Mouse (Mus musculus): ENCODE measurements around the gene Smim14.

Gene Smim14

DNA sequence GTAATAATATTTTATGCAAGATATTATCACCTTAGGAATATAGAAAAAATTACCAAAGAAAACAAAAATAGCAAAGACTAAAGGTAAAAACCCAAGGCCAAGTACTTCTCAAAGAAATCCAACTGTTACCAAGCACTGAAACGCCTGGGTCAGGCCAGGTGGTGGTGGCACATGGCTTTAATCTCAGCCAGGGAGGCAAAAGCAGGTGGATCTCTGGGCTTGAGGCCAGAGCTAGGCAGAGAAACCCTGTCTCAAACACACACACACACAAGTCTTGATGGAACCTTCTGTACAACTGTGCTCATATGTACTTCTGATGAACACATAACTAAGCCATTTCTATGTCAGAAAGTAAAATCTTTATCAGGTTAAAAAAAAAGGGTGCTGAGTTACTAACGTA is 89.2 kb downstream of the Smim14 start:
- peaks cover 5% of the 10 kb centered on the region for H3K27me3 ChIP-seq (ENCODE audit: insufficient read depth, low read length)
- peaks cover 5% of the 10 kb centered on the region for H3K4me1 ChIP-seq (replicated peaks; ENCODE audit: low read depth, low read length)
- H3K36me3 ChIP-seq (ENCODE audit: insufficient read depth, low read length): peaks cover 20% of the 10 kb centered on the region
- no peaks in the 10 kb centered on the region for H3K9me3 ChIP-seq (ENCODE audit: low read length)
- no peak overlapping the region for H3K4me3 ChIP-seq (replicated peaks; ENCODE audit: low read length)
- TF ChIP-seq POU5F1 (IDR thresholded peaks at IDR 0.05; ENCODE audit: borderline replicate concordance, low read length) (no peak), NANOG (IDR thresholded peaks at IDR 0.05; ENCODE audit: borderline replicate concordance, low read length) (no peak), CTCF (conservative IDR thresholded peaks at IDR 0.05; ENCODE audit: low read length) (no peak)

DNA sequence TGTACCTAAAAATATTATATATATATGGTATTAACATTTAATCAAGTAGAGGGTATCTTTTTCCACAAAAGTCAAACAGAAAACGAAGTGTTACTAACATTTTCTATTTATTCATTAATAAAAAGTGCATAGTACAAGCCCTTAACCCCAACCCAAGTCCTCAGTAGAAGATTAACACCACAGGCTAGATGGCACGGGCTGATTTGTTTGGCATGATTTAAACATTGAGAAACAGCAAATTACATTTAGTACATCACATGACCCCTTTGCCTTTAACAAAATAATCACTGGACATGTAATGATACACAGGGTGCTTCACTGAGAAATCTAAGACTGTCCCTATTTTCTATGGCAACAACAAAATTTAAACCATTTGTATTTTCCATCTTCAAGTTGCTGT is 90.2 kb downstream of the Smim14 start:
- peaks cover 10% of the 10 kb centered on the region for H3K27me3 ChIP-seq (ENCODE audit: insufficient read depth, low read length)
- H3K9me3 ChIP-seq (ENCODE audit: low read length): no peaks in the 10 kb centered on the region
- TF ChIP-seq POU5F1 (IDR thresholded peaks at IDR 0.05; ENCODE audit: borderline replicate concordance, low read length) (no peak), NANOG (IDR thresholded peaks at IDR 0.05; ENCODE audit: borderline replicate concordance, low read length) (no peak), CTCF (conservative IDR thresholded peaks at IDR 0.05; ENCODE audit: low read length) (no peak)
- no peak overlapping the region for H3K4me3 ChIP-seq (replicated peaks; ENCODE audit: low read length)
- H3K36me3 ChIP-seq (ENCODE audit: insufficient read depth, low read length): peaks cover 17% of the 10 kb centered on the region
- H3K4me1 ChIP-seq (replicated peaks; ENCODE audit: low read depth, low read length): peaks cover 6% of the 10 kb centered on the region

DNA sequence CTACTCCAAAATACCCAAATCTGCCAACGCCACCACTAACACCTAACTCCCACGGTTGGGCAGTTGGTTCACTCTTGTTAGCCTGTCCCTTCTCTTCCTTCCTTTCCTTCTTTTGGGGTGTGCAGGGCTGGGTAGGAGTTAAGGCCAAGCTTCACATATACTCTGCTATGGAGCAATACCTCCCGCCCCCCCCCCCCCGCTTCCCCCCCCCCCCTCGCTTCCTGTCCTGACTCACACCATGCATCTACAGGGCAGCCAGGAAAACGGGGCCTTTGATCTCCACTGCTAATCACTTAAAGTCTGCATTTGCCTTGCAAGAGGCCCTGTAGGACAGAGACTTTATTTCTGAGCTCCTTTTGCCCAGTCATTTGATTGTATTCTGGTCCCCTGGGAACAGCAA is 92.0 kb downstream of the Smim14 start:
- Histone ChIP-seq H3K4me1 (replicated peaks; ENCODE audit: low read depth, low read length) (peaks cover 16% of the 10 kb centered on the region), H3K9me3 (ENCODE audit: low read length) (no peaks in the 10 kb centered on the region), H3K27me3 (ENCODE audit: insufficient read depth, low read length) (peaks cover 22% of the 10 kb centered on the region), H3K36me3 (ENCODE audit: insufficient read depth, low read length) (peaks cover 10% of the 10 kb centered on the region), H3K4me3 (replicated peaks; ENCODE audit: low read length) (no peak overlapping the region)
- TF ChIP-seq NANOG (IDR thresholded peaks at IDR 0.05; ENCODE audit: borderline replicate concordance, low read length): no peak
- no peak for TF ChIP-seq POU5F1 (IDR thresholded peaks at IDR 0.05; ENCODE audit: borderline replicate concordance, low read length)
- no peak for TF ChIP-seq CTCF (conservative IDR thresholded peaks at IDR 0.05; ENCODE audit: low read length)

DNA sequence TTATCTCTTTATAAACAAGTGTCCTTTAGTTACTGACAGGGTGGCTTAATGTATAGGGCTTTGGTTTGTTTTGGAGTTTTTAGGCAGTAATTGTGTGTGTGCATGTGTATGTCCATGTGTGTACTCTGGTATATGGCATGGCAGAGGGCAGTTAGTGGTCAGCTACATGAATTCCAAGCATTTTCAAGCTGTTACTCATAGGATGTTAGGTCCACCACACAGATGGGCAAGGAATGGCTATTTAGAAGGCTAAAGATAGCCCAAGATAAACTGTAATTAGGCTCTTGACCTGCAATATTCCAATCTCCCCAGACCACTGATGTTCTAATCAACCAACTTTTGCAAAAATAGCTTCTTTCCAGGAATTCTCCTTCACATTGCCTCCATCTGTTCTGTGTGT is 98.9 kb downstream of the Smim14 start:
- TF ChIP-seq NANOG (IDR thresholded peaks at IDR 0.05; ENCODE audit: borderline replicate concordance, low read length): no peak
- TF ChIP-seq CTCF (conservative IDR thresholded peaks at IDR 0.05; ENCODE audit: low read length): no peak
- no peak for TF ChIP-seq POU5F1 (IDR thresholded peaks at IDR 0.05; ENCODE audit: borderline replicate concordance, low read length)
- Histone ChIP-seq H3K9me3 (ENCODE audit: low read length) (no peaks in the 10 kb centered on the region), H3K4me1 (replicated peaks; ENCODE audit: low read depth, low read length) (peaks cover 33% of the 10 kb centered on the region), H3K36me3 (ENCODE audit: insufficient read depth, low read length) (no peaks in the 10 kb centered on the region), H3K27me3 (ENCODE audit: insufficient read depth, low read length) (peaks cover 64% of the 10 kb centered on the region), H3K4me3 (replicated peaks; ENCODE audit: low read length) (no peak overlapping the region)

DNA sequence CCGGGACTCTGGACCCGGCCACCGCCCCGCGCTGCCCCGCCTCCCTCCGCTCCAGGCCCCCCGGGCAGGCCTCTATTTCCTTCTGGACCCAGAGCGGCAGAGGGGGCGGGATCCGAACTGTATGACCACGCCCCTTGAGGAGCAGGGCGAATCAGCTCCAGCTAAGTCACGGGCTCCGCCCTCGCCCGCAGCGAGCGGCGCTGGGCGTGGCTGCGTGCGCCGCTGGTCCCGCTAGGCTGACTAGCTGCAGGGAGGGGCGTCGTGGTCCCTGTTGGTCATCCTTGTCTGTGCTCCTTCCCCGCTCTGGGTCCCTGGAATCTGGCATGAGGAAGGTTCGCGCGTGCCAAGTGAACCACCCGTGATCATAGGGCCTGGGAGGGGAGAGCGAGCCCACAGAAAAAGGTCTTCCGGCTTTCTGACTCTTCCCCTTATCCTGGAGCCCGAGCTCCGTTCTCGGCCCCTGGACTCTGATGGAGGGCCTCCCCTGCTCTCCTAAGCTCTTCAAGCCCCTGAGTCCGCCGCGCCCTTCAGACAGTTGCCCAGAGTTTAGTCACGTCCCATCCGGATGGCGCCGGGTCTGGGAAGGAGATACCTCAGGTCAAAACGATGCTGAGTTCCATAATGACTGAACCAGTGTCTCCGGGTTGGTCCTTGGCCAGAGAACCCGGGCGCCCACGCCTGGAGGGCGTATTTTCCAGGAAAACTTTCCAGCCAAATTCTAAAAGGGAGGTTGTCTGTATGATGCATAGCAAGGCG is 101.0 kb downstream of the Smim14 start, which contains the start of gene Ugdh:
TSS of gene Ugdh (minus strand) at position 144 of the 756 bp plus-strand sequence.
- Histone ChIP-seq H3K36me3 (ENCODE audit: insufficient read depth, low read length) (no peaks in the 10 kb centered on the region), H3K9me3 (ENCODE audit: low read length) (no peaks in the 10 kb centered on the region), H3K4me1 (replicated peaks; ENCODE audit: low read depth, low read length) (peaks cover 24% of the 10 kb centered on the region), H3K4me3 (replicated peaks; ENCODE audit: low read length) (peak within 1 kb of the TSS; percentile 90), H3K27me3 (ENCODE audit: insufficient read depth, low read length) (peaks cover 59% of the 10 kb centered on the region)
- TF ChIP-seq CTCF (conservative IDR thresholded peaks at IDR 0.05; ENCODE audit: low read length) (no peak), POU5F1 (IDR thresholded peaks at IDR 0.05; ENCODE audit: borderline replicate concordance, low read length) (no peak), NANOG (IDR thresholded peaks at IDR 0.05; ENCODE audit: borderline replicate concordance, low read length) (no peak)

DNA sequence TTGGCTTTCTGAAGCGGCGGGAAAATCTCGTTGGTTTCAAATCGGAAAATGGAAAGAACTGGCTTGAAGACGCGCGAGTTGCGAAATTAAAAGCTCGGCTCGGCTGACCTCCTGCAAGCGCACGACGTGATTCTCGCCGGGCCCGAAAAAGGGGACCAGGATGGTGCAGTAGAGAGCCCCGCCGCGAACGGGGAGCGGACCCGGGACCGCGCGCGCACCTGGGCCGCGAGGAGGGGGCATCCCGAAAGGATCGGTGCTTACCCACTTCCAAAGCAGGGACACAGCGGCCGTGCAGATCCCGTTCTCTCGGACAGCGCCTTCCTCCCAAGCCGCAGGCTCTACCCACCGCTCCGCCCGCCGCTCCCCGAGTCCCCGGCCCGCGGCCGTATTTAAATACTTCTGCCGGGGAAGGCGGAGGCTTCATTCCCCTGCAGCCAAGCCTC is 101.6 kb downstream of the Smim14 start:
- Histone ChIP-seq H3K36me3 (ENCODE audit: insufficient read depth, low read length) (no peaks in the 10 kb centered on the region), H3K4me1 (replicated peaks; ENCODE audit: low read depth, low read length) (peaks cover 22% of the 10 kb centered on the region), H3K4me3 (replicated peaks; ENCODE audit: low read length) (peak overlapping the region; percentile 90), H3K27me3 (ENCODE audit: insufficient read depth, low read length) (peaks cover 53% of the 10 kb centered on the region), H3K9me3 (ENCODE audit: low read length) (no peaks in the 10 kb centered on the region)
- TF ChIP-seq POU5F1 (IDR thresholded peaks at IDR 0.05; ENCODE audit: borderline replicate concordance, low read length): no peak
- no peak for TF ChIP-seq NANOG (IDR thresholded peaks at IDR 0.05; ENCODE audit: borderline replicate concordance, low read length)

GRCm38 (mm10) chr5:65434471-65435362 is 102.3 kb downstream of the Smim14 start:
- Histone ChIP-seq H3K27me3 (ENCODE audit: insufficient read depth, low read length) (peaks cover 46% of the 10 kb centered on the region), H3K9me3 (ENCODE audit: low read length) (no peaks in the 10 kb centered on the region), H3K4me1 (replicated peaks; ENCODE audit: low read depth, low read length) (peaks cover 22% of the 10 kb centered on the region), H3K4me3 (replicated peaks; ENCODE audit: low read length) (peak overlapping the region; percentile 90), H3K36me3 (ENCODE audit: insufficient read depth, low read length) (no peaks in the 10 kb centered on the region)
- TF ChIP-seq POU5F1 (IDR thresholded peaks at IDR 0.05; ENCODE audit: borderline replicate concordance, low read length) (no peak), CTCF (conservative IDR thresholded peaks at IDR 0.05; ENCODE audit: low read length) (no peak), NANOG (IDR thresholded peaks at IDR 0.05; ENCODE audit: borderline replicate concordance, low read length) (no peak)

GRCm38 (mm10) chr5:65429441-65429840 is 107.5 kb downstream of the Smim14 start:
- H3K9me3 ChIP-seq (ENCODE audit: low read length): no peaks in the 10 kb centered on the region
- H3K27me3 ChIP-seq (ENCODE audit: insufficient read depth, low read length): peaks cover 14% of the 10 kb centered on the region
- peaks cover 17% of the 10 kb centered on the region for H3K4me1 ChIP-seq (replicated peaks; ENCODE audit: low read depth, low read length)
- TF ChIP-seq CTCF (conservative IDR thresholded peaks at IDR 0.05; ENCODE audit: low read length) (no peak), NANOG (IDR thresholded peaks at IDR 0.05; ENCODE audit: borderline replicate concordance, low read length) (no peak), POU5F1 (IDR thresholded peaks at IDR 0.05; ENCODE audit: borderline replicate concordance, low read length) (no peak)
- H3K36me3 ChIP-seq (ENCODE audit: insufficient read depth, low read length): no peaks in the 10 kb centered on the region
- H3K4me3 ChIP-seq (replicated peaks; ENCODE audit: low read length): no peak overlapping the region

All from E14TG2a.4 (cell line).